ENCODE assay signal across 7 mouse cellular contexts in genomic region chr2:130397186-130397985, GRCm38 (mm10). TPM values are rescaled to one million over a fixed set of nuclear protein-coding genes. Genes with fewer than 3 reads are reported as not detected.
DNase-seq lines count a peak whose midpoint lies in the region; ATAC-seq and TF ChIP-seq lines count a peak whose summit lies in the region.

Cpxm1 (minus strand) TSS chr2:130397574.

- H3K27ac ChIP-seq in kidney, postnatal 0 days, result no peak within 1 kb of the TSS; the same call in 1 of the 2 replicates
- H3K27ac ChIP-seq in midbrain, embryonic 14.5 days (replicated peaks; ENCODE audit: low read depth, low read length), result 0 out of 2 replicates have a peak within 1 kb of the TSS, but pooled peaks have one; percentile 37

- no peaks in the 10 kb centered on the region for H3K9me3 ChIP-seq in kidney, postnatal 0 days (replicated peaks; ENCODE audit: low read length)
- H3K9me3 ChIP-seq in midbrain, embryonic 14.5 days (ENCODE audit: control insufficient read depth, low read length), result no peaks in the 10 kb centered on the region

- WGBS in lung, adult 2 months, result 3% methylated on average over 49 of the region's 53 CpGs
- WGBS in kidney, postnatal 0 days, result under 1% methylated on average over 46 of the region's 53 CpGs
- under 1% methylated on average over 50 of the region's 53 CpGs for WGBS in midbrain, embryonic 14.5 days

- H3K27me3 ChIP-seq in kidney, postnatal 0 days (ENCODE audit: insufficient read depth, low read length), result no peaks in the 10 kb centered on the region; the same call in 1 of the 2 replicates
- peaks cover 10% of the 10 kb centered on the region; the same call in 1 of the 2 replicates for H3K27me3 ChIP-seq in midbrain, embryonic 14.5 days (ENCODE audit: control insufficient read depth, insufficient read depth, low read length)

- H3K4me3 ChIP-seq in lung, adult 2 months (replicated peaks; ENCODE audit: extremely low read depth, low read depth, low read length), result peak within 1 kb of the TSS; percentile 29
- peak within 1 kb of the TSS; percentile 65 for H3K4me3 ChIP-seq in kidney, postnatal 0 days (replicated peaks; ENCODE audit: low read depth, low read length)
- peak within 1 kb of the TSS; percentile 49 for H3K4me3 ChIP-seq in midbrain, embryonic 14.5 days (replicated peaks; ENCODE audit: low read depth, low read length)

- ATAC-seq in granulocyte monocyte progenitor cell, adult 5-6 weeks (replicated peaks; ENCODE audit: poor library complexity, severe bottlenecking), result peak; percentile 53
- peak; percentile 82 for ATAC-seq in kidney, postnatal 0 days (replicated peaks; ENCODE audit: low FRiP score, low read depth)
- ATAC-seq in midbrain, embryonic 14.5 days (ENCODE audit: low FRiP score, low TSS enrichment), result peak; percentile 78

- TF ChIP-seq POLR2A in lung, adult 2 months (IDR thresholded peaks at IDR 0.05; ENCODE audit: borderline replicate concordance, extremely low read depth, low read depth, low read length), result no peak

- no peaks in the 10 kb centered on the region for H3K4me1 ChIP-seq in lung, adult 2 months (ENCODE audit: control insufficient read depth, insufficient read depth, low read length)
- H3K4me1 ChIP-seq in kidney, postnatal 0 days (replicated peaks; ENCODE audit: insufficient read depth, low read length), result peaks cover 10% of the 10 kb centered on the region
- peaks cover 9% of the 10 kb centered on the region; the same call in 1 of the 2 replicates for H3K4me1 ChIP-seq in midbrain, embryonic 14.5 days (ENCODE audit: control insufficient read depth, insufficient read depth, low read length)

- H3K9ac ChIP-seq in kidney, postnatal 0 days (ENCODE audit: low read depth, low read length), result peak within 1 kb of the TSS; percentile 71
- peak within 1 kb of the TSS; percentile 64 for H3K9ac ChIP-seq in midbrain, embryonic 14.5 days (replicated peaks; ENCODE audit: low read length)

- no peak for DNase-seq in lung, adult 2 months
- no peak for DNase-seq in lung, postnatal 14 days
- peak; percentile 89 for DNase-seq in embryo, embryonic 11 days
- peak; percentile 81 for DNase-seq in kidney, postnatal 0 days (ENCODE audit: low spot score)
- peak; percentile 66 for DNase-seq in midbrain, embryonic 14.5 days
- no peak for DNase-seq in adipocyte (ENCODE audit: low spot score)

- no peaks in the 10 kb centered on the region for H3K36me3 ChIP-seq in kidney, postnatal 0 days (ENCODE audit: insufficient read depth, low read length)
- H3K36me3 ChIP-seq in midbrain, embryonic 14.5 days (ENCODE audit: control insufficient read depth, insufficient read depth, low read length), result 0 out of 2 replicates have a peak, but pooled peaks cover 8% of the 10 kb centered on the region

- TF ChIP-seq CTCF in lung, adult 2 months (IDR thresholded peaks at IDR 0.05; ENCODE audit: insufficient read depth, low read length), result no peak
- TF ChIP-seq CTCF in kidney, postnatal 0 days (IDR thresholded peaks at IDR 0.05; ENCODE audit: low read depth), result no peak

- H3K4me2 ChIP-seq in kidney, postnatal 0 days (ENCODE audit: low read length), result peak within 1 kb of the TSS; percentile 94
- peak within 1 kb of the TSS; percentile 93 for H3K4me2 ChIP-seq in midbrain, embryonic 14.5 days (ENCODE audit: low read length)

RNA-seq across cellular contexts. Expression of gene Cpxm1, which starts in this region (rescaled TPM):
- polyA plus RNA-seq in lung, adult 2 months (2012; rRNA removed), result 17.6 and 20.5 TPM in 2 replicates
- total RNA-seq in granulocyte monocyte progenitor cell, adult 5-6 weeks (2014; fragmentation: Nextera tagmentation), result 3.2 TPM in 1 of 2 replicates, not detected in the other
- total RNA-seq in granulocyte monocyte progenitor cell, adult 5-6 weeks (2017), result 0.99 TPM in 1 of 2 replicates, not detected in the other
- polyA plus RNA-seq in kidney, postnatal 0 days (2015; fragmentation: Nextera tagmentation; extraction: Ambion mirVana), result 62.1 and 64.8 TPM in 2 replicates
- 13.0 and 15.3 TPM in 2 replicates for polyA plus RNA-seq in midbrain, embryonic 14.5 days (2014; fragmentation: Nextera tagmentation; extraction: Ambion mirVana)

Comparison
In these comparisons a context has a peak if more than half of its experiments do, and no peak if none do; other contexts are left out.
1. DNase-seq: peak in embryo, embryonic 11 days (single experiment), kidney, postnatal 0 days (single experiment) and midbrain, embryonic 14.5 days (single experiment); none in lung, adult 2 months (single experiment), lung, postnatal 14 days (single experiment) and adipocyte (single experiment).
2. Peak in every context shown above with its lines, with median percentiles within 50 percentile points of each other: H3K4me3 ChIP-seq and ATAC-seq.